Mouse (Mus musculus) embryonic facial prominence, embryonic 10.5 days (tissue): ENCODE measurements around the gene Srsf1. TPM values are rescaled to one million over a fixed set of nuclear protein-coding genes. Genes with fewer than 3 reads are reported as not detected.
A peak's percentile ranks its signal among the peaks of the same experiment; 100 is the strongest.

Experiments used
- DNase-seq: peaks from one replicate; pipeline ENCODE4 v3.0.0-alpha.2; 2017; ENCODE audit warnings: low spot score
- H3K27ac ChIP-seq: fragments of 300-500 bp; sonication (generic); replicated peaks from 2 replicates; pipeline ENCODE4 v1.5.1; 2016; ENCODE audit warnings: mild to moderate bottlenecking
- H3K27me3 ChIP-seq: fragments of 300-500 bp; sonication (generic); replicated peaks from 2 replicates; pipeline ENCODE4 v1.6.1; 2016; ENCODE audit warnings: low read depth, mild to moderate bottlenecking; ENCODE audit not compliant: poor library complexity, severe bottlenecking
- H3K36me3 ChIP-seq: fragments of 300-500 bp; sonication (generic); replicated peaks from 2 replicates; pipeline ENCODE4 v1.6.1; 2016; ENCODE audit warnings: mild to moderate bottlenecking, moderate library complexity
- H3K4me1 ChIP-seq: fragments of 300-500 bp; sonication (generic); 2 replicates; pipeline ENCODE4 v1.6.1; 2016
- H3K4me3 ChIP-seq: fragments of 300-500 bp; sonication (generic); 2 replicates; pipeline ENCODE4 v1.5.1; 2016; ENCODE audit warnings: mild to moderate bottlenecking, moderate library complexity
- H3K9me3 ChIP-seq: fragments of 300-500 bp; sonication (generic); 2 replicates; pipeline ENCODE4 v1.6.1; 2016; ENCODE audit warnings: mild to moderate bottlenecking
- WGBS: fragments of 180-500 bp; shearing (Covaris S2); methylation state at CpG from one replicate; pipeline ENCODE4 v1.1.7; 2016; 5-methylcytosine and 5-hydroxymethylcytosine counted together
- polyA plus RNA-seq: library from polyadenylated mRNA; unstranded; fragments of >200 nt; fragmentation: Nextera tagmentation; extraction: Ambion mirVana; gene quantifications from 2 replicates; pipeline ENCODE4 v1.2.1, GENCODE M21; 2016

Gene Srsf1
- polyA plus RNA-seq, 1 experiment from 2014 or later: 405 TPM

- no peaks in the 10 kb centered on the region for H3K27me3 ChIP-seq
- no peaks in the 10 kb centered on the region for H3K9me3 ChIP-seq
- H3K27ac ChIP-seq: peak overlapping the region; percentile 97
- peaks cover 36% of the 10 kb centered on the region for H3K4me1 ChIP-seq
- no peaks in the 10 kb centered on the region for H3K36me3 ChIP-seq
- peak; percentile 32 for DNase-seq
- peak overlapping the region; percentile 81 for H3K4me3 ChIP-seq
- 4% methylated on average over 8 of the region's 8 CpGs for WGBS
Measured at GRCm38 (mm10) chr11:88067191-88067585, 20.0 kb downstream of the Srsf1 start.

GRCm38 (mm10) chr11:88067586-88068410 lies 20.6 kb downstream of the Srsf1 start, which contains the start of gene Vezf1:
TSS of gene Vezf1 (plus strand) at chr11:88068279.
- peaks cover 42% of the 10 kb centered on the region for H3K4me1 ChIP-seq
- 1% methylated on average over 81 of the region's 81 CpGs for WGBS
- peaks cover under 1% of the 10 kb centered on the region for H3K36me3 ChIP-seq
- no peaks in the 10 kb centered on the region for H3K9me3 ChIP-seq
- H3K27me3 ChIP-seq: no peaks in the 10 kb centered on the region
- peak; percentile 90 for DNase-seq
- peak within 1 kb of the TSS; percentile 81 for H3K4me3 ChIP-seq
- H3K27ac ChIP-seq: peak within 1 kb of the TSS; percentile 97

GRCm38 (mm10) chr11:88068411-88069245 lies 21.5 kb downstream of the Srsf1 start:
- Histone ChIP-seq H3K27ac (peak overlapping the region; percentile 97), H3K4me3 (peak overlapping the region; percentile 81), H3K27me3 (no peaks in the 10 kb centered on the region), H3K36me3 (peaks cover 9% of the 10 kb centered on the region), H3K9me3 (no peaks in the 10 kb centered on the region), H3K4me1 (peaks cover 49% of the 10 kb centered on the region)
- WGBS: under 1% methylated on average over 90 of the region's 92 CpGs
- DNase-seq: peak; percentile 77

GRCm38 (mm10) chr11:88069246-88069570 lies 22.0 kb downstream of the Srsf1 start:
- Histone ChIP-seq H3K27me3 (no peaks in the 10 kb centered on the region), H3K4me3 (peak overlapping the region; percentile 81), H3K4me1 (peaks cover 49% of the 10 kb centered on the region), H3K9me3 (no peaks in the 10 kb centered on the region), H3K36me3 (peaks cover 15% of the 10 kb centered on the region), H3K27ac (peak overlapping the region; percentile 97)
- DNase-seq: no peak
- under 1% methylated on average over 12 of the region's 12 CpGs for WGBS

- DNase-seq: no peak
- H3K4me3 ChIP-seq: peak overlapping the region; percentile 81
- H3K36me3 ChIP-seq: peaks cover 27% of the 10 kb centered on the region
- H3K4me1 ChIP-seq: peaks cover 53% of the 10 kb centered on the region
- 0 out of 2 replicates have a peak overlapping the region, but pooled peaks have one; percentile 1 for H3K27ac ChIP-seq
- WGBS: 43% methylated on average over 4 of the region's 4 CpGs
- H3K27me3 ChIP-seq: no peaks in the 10 kb centered on the region
- H3K9me3 ChIP-seq: no peaks in the 10 kb centered on the region
Measured at GRCm38 (mm10) chr11:88070392-88070791, 23.2 kb downstream of the Srsf1 start.

GRCm38 (mm10) chr11:88071113-88071512 lies 23.9 kb downstream of the Srsf1 start:
- H3K36me3 ChIP-seq: peaks cover 34% of the 10 kb centered on the region
- H3K4me1 ChIP-seq: peaks cover 53% of the 10 kb centered on the region
- H3K9me3 ChIP-seq: no peaks in the 10 kb centered on the region
- H3K4me3 ChIP-seq: peak overlapping the region; percentile 81
- H3K27ac ChIP-seq: peak overlapping the region; percentile 25; the same call in 1 of the 2 replicates
- WGBS: 44% methylated on average over 5 of the region's 5 CpGs
- DNase-seq: no peak
- H3K27me3 ChIP-seq: no peaks in the 10 kb centered on the region

- DNase-seq: no peak
- WGBS: 88% methylated on average over 14 of the region's 14 CpGs
- Histone ChIP-seq H3K36me3 (peaks cover 57% of the 10 kb centered on the region), H3K27me3 (no peaks in the 10 kb centered on the region), H3K4me3 (no peak overlapping the region), H3K27ac (no peak overlapping the region), H3K9me3 (no peaks in the 10 kb centered on the region), H3K4me1 (peaks cover 42% of the 10 kb centered on the region)
Measured at GRCm38 (mm10) chr11:88073343-88073875, 26.2 kb downstream of the Srsf1 start.

GRCm38 (mm10) chr11:88075701-88076100 lies 28.5 kb downstream of the Srsf1 start:
- Histone ChIP-seq H3K4me1 (peaks cover 32% of the 10 kb centered on the region), H3K27ac (no peak overlapping the region), H3K27me3 (no peaks in the 10 kb centered on the region), H3K4me3 (no peak overlapping the region), H3K9me3 (no peaks in the 10 kb centered on the region), H3K36me3 (peaks cover 80% of the 10 kb centered on the region)
- DNase-seq: no peak
- 75% methylated on average over 1 of the region's 1 CpGs for WGBS

- 79% methylated on average over 1 of the region's 1 CpGs for WGBS
- Histone ChIP-seq H3K36me3 (peaks cover 87% of the 10 kb centered on the region), H3K27ac (no peak overlapping the region), H3K4me1 (peaks cover 25% of the 10 kb centered on the region), H3K4me3 (no peak overlapping the region), H3K9me3 (no peaks in the 10 kb centered on the region), H3K27me3 (no peaks in the 10 kb centered on the region)
- no peak for DNase-seq
Measured at GRCm38 (mm10) chr11:88076394-88076793, 29.2 kb downstream of the Srsf1 start.

GRCm38 (mm10) chr11:88083699-88084098 lies 36.5 kb downstream of the Srsf1 start:
- 74% methylated on average over 6 of the region's 6 CpGs for WGBS
- Histone ChIP-seq H3K27me3 (no peaks in the 10 kb centered on the region), H3K9me3 (no peaks in the 10 kb centered on the region), H3K36me3 (peaks cover 71% of the 10 kb centered on the region), H3K4me3 (no peak overlapping the region), H3K4me1 (peaks cover 23% of the 10 kb centered on the region), H3K27ac (no peak overlapping the region)
- DNase-seq: no peak

GRCm38 (mm10) chr11:88086737-88087627 lies 39.8 kb downstream of the Srsf1 start:
- Histone ChIP-seq H3K27me3 (no peaks in the 10 kb centered on the region), H3K4me3 (peak overlapping the region; percentile 52), H3K36me3 (peaks cover 38% of the 10 kb centered on the region), H3K4me1 (peaks cover 32% of the 10 kb centered on the region), H3K9me3 (no peaks in the 10 kb centered on the region), H3K27ac (peak overlapping the region; percentile 81)
- DNase-seq: peak; percentile 95
- WGBS: 8% methylated on average over 25 of the region's 25 CpGs

- H3K36me3 ChIP-seq: peaks cover 16% of the 10 kb centered on the region
- WGBS: 57% methylated on average over 5 of the region's 5 CpGs
- peaks cover 32% of the 10 kb centered on the region for H3K4me1 ChIP-seq
- no peak overlapping the region for H3K27ac ChIP-seq
- no peaks in the 10 kb centered on the region for H3K27me3 ChIP-seq
- no peaks in the 10 kb centered on the region for H3K9me3 ChIP-seq
- no peak overlapping the region for H3K4me3 ChIP-seq
- no peak for DNase-seq
Measured at GRCm38 (mm10) chr11:88089150-88089549, 42.0 kb downstream of the Srsf1 start.
